Mouse (Mus musculus): ENCODE measurements around the gene Slc45a1. TPM values are rescaled to one million over a fixed set of nuclear protein-coding genes. Genes with fewer than 3 reads are reported as not detected.

The Slc45a1 gene
- total and polyA plus RNA-seq, 2 experiments from 2014 or later: not detected

- Histone ChIP-seq H3K27ac (ENCODE audit: low read depth) (no peak overlapping the region), H3K36me3 (replicated peaks; ENCODE audit: control insufficient read depth, insufficient read depth, low read length) (no peaks in the 10 kb centered on the region), H3K4me1 (ENCODE audit: control insufficient read depth, insufficient read depth) (no peaks in the 10 kb centered on the region), H3K4me3 (ENCODE audit: low read depth, low read length) (no peak overlapping the region), H3K9ac (replicated peaks; ENCODE audit: low read depth, low read length) (no peak overlapping the region), H3K9me3 (replicated peaks; ENCODE audit: control insufficient read depth, low read length) (no peaks in the 10 kb centered on the region), H3K4me2 (ENCODE audit: low read depth, low read length) (no peak overlapping the region), H3K27me3 (ENCODE audit: control insufficient read depth, insufficient read depth, low read length) (no peaks in the 10 kb centered on the region)
- TF ChIP-seq EP300 (IDR thresholded peaks at IDR 0.05; ENCODE audit: low read depth) (no peak), CTCF (IDR thresholded peaks at IDR 0.05; ENCODE audit: low read depth) (no peak)
- ATAC-seq (ENCODE audit: insufficient read depth, low read depth) (no peak), DNase-seq (ENCODE audit: low spot score) (no peak)
- WGBS: 63% methylated on average over 11 of the region's 11 CpGs
These were observed 22.7 kb downstream of the Slc45a1 start for GRCm38 (mm10) chr4:150629266-150629665.

DNA sequence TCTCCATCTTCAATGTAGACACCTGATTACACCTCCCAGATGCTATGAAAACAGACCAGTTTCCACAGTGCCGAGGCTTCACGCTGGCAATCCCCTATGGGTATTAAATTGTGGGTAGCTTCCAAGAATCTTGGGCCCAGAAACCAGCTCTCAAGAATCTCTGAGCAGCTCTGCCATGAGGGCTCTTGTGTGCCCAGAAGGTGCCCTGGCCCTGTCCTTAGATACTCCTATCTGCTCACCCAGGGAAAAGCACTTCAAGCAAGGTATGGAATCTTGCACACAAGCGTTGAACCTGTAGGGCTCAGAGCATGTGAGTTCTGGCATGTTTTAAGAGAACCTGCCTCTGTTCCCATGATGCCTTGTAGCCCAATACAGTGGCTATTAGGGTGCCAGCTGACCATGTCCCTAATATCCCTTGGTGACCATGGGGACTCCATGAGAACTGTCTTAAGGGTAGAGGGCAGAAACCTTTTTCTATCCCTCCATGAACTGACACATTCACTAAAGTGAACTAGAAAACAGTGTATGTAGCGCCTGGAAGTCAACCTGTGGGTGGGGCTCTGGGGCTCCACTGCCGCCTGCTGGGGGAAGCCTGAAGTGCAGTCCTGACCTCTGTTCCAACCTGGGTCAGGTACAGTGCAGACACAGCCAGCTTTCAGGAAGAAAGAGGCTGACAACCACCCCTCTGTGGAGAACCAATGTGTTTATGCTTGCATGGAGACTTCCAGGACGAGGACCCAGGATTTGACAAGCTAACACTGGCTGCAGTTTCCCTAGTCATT, 25.8 kb downstream of the Slc45a1 start:
- ATAC-seq (ENCODE audit: insufficient read depth, low read depth) (no peak), DNase-seq (ENCODE audit: low spot score) (peak; percentile 27)
- Histone ChIP-seq H3K4me1 (ENCODE audit: control insufficient read depth, insufficient read depth) (no peaks in the 10 kb centered on the region), H3K4me2 (ENCODE audit: low read depth, low read length) (no peak overlapping the region), H3K9ac (replicated peaks; ENCODE audit: low read depth, low read length) (no peak overlapping the region), H3K4me3 (ENCODE audit: low read depth, low read length) (no peak overlapping the region), H3K36me3 (replicated peaks; ENCODE audit: control insufficient read depth, insufficient read depth, low read length) (peaks cover 10% of the 10 kb centered on the region), H3K9me3 (replicated peaks; ENCODE audit: control insufficient read depth, low read length) (no peaks in the 10 kb centered on the region), H3K27me3 (ENCODE audit: control insufficient read depth, insufficient read depth, low read length) (no peaks in the 10 kb centered on the region), H3K27ac (ENCODE audit: low read depth) (no peak overlapping the region)
- 46% methylated on average over 6 of the region's 6 CpGs for WGBS
- TF ChIP-seq EP300 (IDR thresholded peaks at IDR 0.05; ENCODE audit: low read depth): no peak
- TF ChIP-seq CTCF (IDR thresholded peaks at IDR 0.05; ENCODE audit: low read depth): peak; percentile 81

GRCm38 (mm10) chr4:150625425-150625824, 26.5 kb downstream of the Slc45a1 start:
- no peaks in the 10 kb centered on the region for H3K9me3 ChIP-seq (replicated peaks; ENCODE audit: control insufficient read depth, low read length)
- no peaks in the 10 kb centered on the region for H3K27me3 ChIP-seq (ENCODE audit: control insufficient read depth, insufficient read depth, low read length)
- ATAC-seq (ENCODE audit: insufficient read depth, low read depth) (peak; percentile 80), DNase-seq (ENCODE audit: low spot score) (peak; percentile 54)
- H3K4me2 ChIP-seq (ENCODE audit: low read depth, low read length): no peak overlapping the region
- H3K4me1 ChIP-seq (ENCODE audit: control insufficient read depth, insufficient read depth): no peaks in the 10 kb centered on the region
- H3K4me3 ChIP-seq (ENCODE audit: low read depth, low read length): no peak overlapping the region
- H3K36me3 ChIP-seq (replicated peaks; ENCODE audit: control insufficient read depth, insufficient read depth, low read length): peaks cover 14% of the 10 kb centered on the region
- no peak overlapping the region for H3K9ac ChIP-seq (replicated peaks; ENCODE audit: low read depth, low read length)
- H3K27ac ChIP-seq (ENCODE audit: low read depth): no peak overlapping the region
- no peak for TF ChIP-seq EP300 (IDR thresholded peaks at IDR 0.05; ENCODE audit: low read depth)
- peak; percentile 88 for TF ChIP-seq CTCF (IDR thresholded peaks at IDR 0.05; ENCODE audit: low read depth)
- 23% methylated on average over 1 of the region's 1 CpGs for WGBS

GRCm38 (mm10) chr4:150624933-150625332, 27.0 kb downstream of the Slc45a1 start:
- 70% methylated on average over 4 of the region's 4 CpGs for WGBS
- Histone ChIP-seq H3K4me2 (ENCODE audit: low read depth, low read length) (no peak overlapping the region), H3K4me3 (ENCODE audit: low read depth, low read length) (no peak overlapping the region), H3K9me3 (replicated peaks; ENCODE audit: control insufficient read depth, low read length) (no peaks in the 10 kb centered on the region), H3K36me3 (replicated peaks; ENCODE audit: control insufficient read depth, insufficient read depth, low read length) (peaks cover 19% of the 10 kb centered on the region), H3K27ac (ENCODE audit: low read depth) (no peak overlapping the region), H3K4me1 (ENCODE audit: control insufficient read depth, insufficient read depth) (no peaks in the 10 kb centered on the region), H3K27me3 (ENCODE audit: control insufficient read depth, insufficient read depth, low read length) (no peaks in the 10 kb centered on the region), H3K9ac (replicated peaks; ENCODE audit: low read depth, low read length) (no peak overlapping the region)
- TF ChIP-seq EP300 (IDR thresholded peaks at IDR 0.05; ENCODE audit: low read depth) (no peak), CTCF (IDR thresholded peaks at IDR 0.05; ENCODE audit: low read depth) (no peak)
- DNase-seq (ENCODE audit: low spot score) (no peak), ATAC-seq (ENCODE audit: insufficient read depth, low read depth) (no peak)

DNA sequence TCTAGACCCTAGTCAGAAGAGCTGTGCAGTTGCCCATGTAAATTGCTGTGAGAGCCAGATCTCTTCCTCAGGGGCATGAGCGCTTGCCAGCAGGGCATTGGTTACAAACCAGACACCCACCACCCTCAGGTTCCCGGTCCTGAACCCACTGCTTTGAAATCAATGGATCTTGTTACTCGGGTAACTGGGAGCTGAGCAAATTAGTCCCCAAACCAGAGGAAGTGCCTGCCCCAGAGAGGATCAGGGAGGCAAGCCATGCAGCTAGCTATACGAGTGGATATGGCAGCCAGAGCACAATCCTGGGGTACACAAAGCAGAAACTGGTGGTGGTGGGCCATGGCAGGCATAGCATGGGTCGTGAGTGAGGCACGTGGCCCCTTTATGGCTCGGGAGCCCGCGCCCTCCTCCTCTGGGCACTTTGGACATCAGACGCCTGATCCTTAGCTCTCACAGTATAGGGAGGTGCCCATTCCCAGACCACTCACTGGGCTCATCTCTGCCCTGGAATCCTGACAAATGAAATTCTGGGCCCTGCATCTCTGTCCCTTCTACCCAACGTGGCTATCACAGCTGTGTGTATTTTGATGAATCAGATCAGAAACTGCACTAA, 27.7 kb downstream of the Slc45a1 start:
- TF ChIP-seq CTCF (IDR thresholded peaks at IDR 0.05; ENCODE audit: low read depth) (no peak), EP300 (IDR thresholded peaks at IDR 0.05; ENCODE audit: low read depth) (no peak)
- H3K27ac ChIP-seq (ENCODE audit: low read depth): no peak overlapping the region
- DNase-seq (ENCODE audit: low spot score): no peak
- H3K9ac ChIP-seq (replicated peaks; ENCODE audit: low read depth, low read length): no peak overlapping the region
- H3K36me3 ChIP-seq (replicated peaks; ENCODE audit: control insufficient read depth, insufficient read depth, low read length): peaks cover 24% of the 10 kb centered on the region
- H3K4me2 ChIP-seq (ENCODE audit: low read depth, low read length): no peak overlapping the region
- no peaks in the 10 kb centered on the region for H3K9me3 ChIP-seq (replicated peaks; ENCODE audit: control insufficient read depth, low read length)
- H3K27me3 ChIP-seq (ENCODE audit: control insufficient read depth, insufficient read depth, low read length): no peaks in the 10 kb centered on the region
- no peaks in the 10 kb centered on the region for H3K4me1 ChIP-seq (ENCODE audit: control insufficient read depth, insufficient read depth)
- H3K4me3 ChIP-seq (ENCODE audit: low read depth, low read length): no peak overlapping the region
- 66% methylated on average over 11 of the region's 11 CpGs for WGBS
- no peak for ATAC-seq (ENCODE audit: insufficient read depth, low read depth)
